Mouse (Mus musculus) forebrain, embryonic 12.5 days (tissue): Measurements from ENCODE around the gene Rergl. TPM values are rescaled to one million over a fixed set of nuclear protein-coding genes. Genes with fewer than 3 reads are reported as not detected.

ENCODE experiments used
- polyA plus RNA-seq: library from polyadenylated mRNA; unstranded; fragments of >200 nt; fragmentation: Nextera tagmentation; extraction: Ambion mirVana; gene quantifications from 2 replicates; pipeline ENCODE4 v1.2.1, GENCODE M21; 2016

The Rergl gene
- polyA plus RNA-seq, 1 experiment from 2014 or later = not detected

Other genes starting within 250 kb of the Rergl start
- 0.17 TPM in 1 of 2 replicates, not detected in the other for gene Pik3c2g, start 85.2 kb upstream of the Rergl start, polyA plus RNA-seq